Mouse (Mus musculus) lung, adult 2 months (tissue): Measurements from ENCODE around the gene Kirrel.

Source experiments
- CTCF ChIP-seq: fragments of 200-500 bp; IDR thresholded peaks from 2 replicates; pipeline ENCODE4 v1.5.1; 2011; ENCODE audit warnings: mild to moderate bottlenecking, low read length, control low read depth; ENCODE audit not compliant: insufficient read depth
- POLR2A ChIP-seq: fragments of 200-500 bp; IDR thresholded peaks from 2 replicates; pipeline ENCODE4 v1.6.1; 2011; ENCODE audit warnings: low read depth, mild to moderate bottlenecking, control low read depth, low read length, borderline replicate concordance; ENCODE audit errors: extremely low read depth

DNA sequence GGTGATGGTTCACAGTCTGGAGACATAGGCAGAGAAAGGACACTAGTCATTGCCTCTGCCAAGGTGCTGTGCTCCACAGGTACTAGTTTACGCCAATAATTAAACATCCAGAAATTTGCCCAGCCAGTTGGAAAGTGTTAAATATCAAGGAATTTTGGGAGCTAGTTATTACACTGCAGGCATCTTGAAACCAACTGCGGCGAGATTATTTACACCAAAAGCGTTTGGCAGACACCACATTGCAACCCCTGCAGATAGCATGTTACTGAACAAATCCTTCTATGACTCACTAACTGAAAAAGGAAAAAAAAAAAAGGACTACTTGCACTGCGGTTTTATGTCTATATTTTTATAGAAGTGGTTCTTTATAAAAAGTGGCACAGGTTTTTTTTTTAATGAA is 47.8 kb upstream of the Kirrel start:
- TF ChIP-seq POLR2A (no peak), CTCF (no peak)
